Mouse (Mus musculus) left cerebral cortex, adult 2 months (tissue): ENCODE data around the gene 4933400A11Rik. TPM values are rescaled to one million over a fixed set of nuclear protein-coding genes. Genes with fewer than 3 reads are reported as not detected.

Source experiments
- DNase-seq, 2 experiments: peaks; one replicate each; pipeline ENCODE4 v3.0.0; 2021 to 2022; ENCODE audit warnings: low spot score in 2 of 2, mixed read lengths in 1 of 2; ENCODE audit errors: extremely low spot score in 1 of 2
- H3K27ac ChIP-seq: fragments of 200-600 bp; 2 replicates; pipeline ENCODE4 v1.8.1; 2022
- H3K4me3 ChIP-seq: fragments of 200-600 bp; 2 replicates; pipeline ENCODE4 v1.8.1; 2022
- CTCF ChIP-seq: fragments of 200-600 bp; IDR thresholded peaks from 2 replicates; pipeline ENCODE4 v1.8.1; 2022; ENCODE audit warnings: antibody characterized with exemption, mild to moderate bottlenecking, moderate library complexity
- intact Hi-C: fragments of 180-260 bp; cut with DNase I; formaldehyde crosslinking; loops from one replicate; pipeline ENCODE4 v1.15.1; 2025
- total RNA-seq, 2 experiments: library from RNA; stranded (reverse); gene quantifications; 2 replicates each; pipeline ENCODE4 v1.2.3; 2021

Gene 4933400A11Rik
- total RNA-seq, 2 experiments from 2014 or later: not detected

DNA sequence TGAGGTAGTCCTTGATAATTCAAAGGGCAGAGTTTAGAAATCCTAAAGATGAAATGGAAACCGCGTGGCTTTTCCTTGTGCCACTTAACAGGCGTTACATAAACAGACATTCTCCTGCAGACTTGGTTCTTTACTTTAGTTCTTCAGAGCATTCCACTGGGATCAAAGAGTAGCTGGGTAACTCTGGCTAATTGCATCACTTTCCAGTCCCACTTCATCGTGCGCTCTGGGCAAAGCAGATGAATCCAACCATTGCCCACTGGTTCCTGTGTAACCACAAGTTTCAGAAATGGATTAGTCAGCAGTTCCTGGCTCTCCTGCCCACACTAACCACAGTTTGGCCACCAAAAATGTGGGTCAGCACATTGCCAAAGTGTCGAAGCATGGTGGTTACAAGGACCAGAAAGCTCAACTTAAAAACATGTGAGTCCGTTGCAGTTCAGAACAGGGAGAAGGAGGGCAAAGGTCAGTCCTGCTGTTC is 15.4 kb upstream of the 4933400A11Rik start:
- Histone ChIP-seq H3K4me3 (no peak overlapping the region), H3K27ac (no peak overlapping the region)
- no peak for DNase-seq
- intact Hi-C loops: loop anchor here (5.0 kb wide), 3 partner anchors 87 to 463 kb away; no protein-coding TSS in a partner anchor
- no peak for TF ChIP-seq CTCF

- Histone ChIP-seq H3K4me3 (no peak overlapping the region), H3K27ac (no peak overlapping the region)
- intact Hi-C loops: no loop called here
- no peak for DNase-seq
- no peak for TF ChIP-seq CTCF
These were observed 15.0 kb upstream of the 4933400A11Rik start for GRCm38 (mm10) chrX:169794421-169794820.

GRCm38 (mm10) chrX:169792879-169793278 is 13.4 kb upstream of the 4933400A11Rik start:
- Histone ChIP-seq H3K27ac (no peak overlapping the region), H3K4me3 (no peak overlapping the region)
- intact Hi-C loops: no loop called here
- DNase-seq: no peak
- TF ChIP-seq CTCF: no peak

DNA sequence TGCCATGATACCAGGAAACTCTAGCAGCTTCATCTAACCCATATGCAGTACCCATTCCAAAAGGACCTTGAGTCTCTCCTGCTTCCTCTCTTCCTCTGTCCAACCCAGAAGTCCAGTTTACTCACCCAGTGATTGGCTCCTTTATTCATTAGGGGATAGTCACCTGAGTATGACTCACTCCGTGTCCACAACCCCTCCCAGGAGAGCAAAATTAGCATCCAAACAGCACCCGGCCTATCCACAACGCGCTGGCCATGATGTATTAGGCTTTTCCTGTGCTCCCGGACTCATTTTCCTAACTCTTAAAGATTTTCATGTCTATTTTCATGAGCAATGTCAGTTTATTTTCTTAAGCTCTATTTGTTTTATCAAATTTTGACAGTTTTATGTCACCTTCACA is 10.3 kb upstream of the 4933400A11Rik start:
- Histone ChIP-seq H3K4me3 (no peak overlapping the region), H3K27ac (no peak overlapping the region)
- TF ChIP-seq CTCF: no peak
- intact Hi-C loops: no loop called here
- DNase-seq: no peak

DNA sequence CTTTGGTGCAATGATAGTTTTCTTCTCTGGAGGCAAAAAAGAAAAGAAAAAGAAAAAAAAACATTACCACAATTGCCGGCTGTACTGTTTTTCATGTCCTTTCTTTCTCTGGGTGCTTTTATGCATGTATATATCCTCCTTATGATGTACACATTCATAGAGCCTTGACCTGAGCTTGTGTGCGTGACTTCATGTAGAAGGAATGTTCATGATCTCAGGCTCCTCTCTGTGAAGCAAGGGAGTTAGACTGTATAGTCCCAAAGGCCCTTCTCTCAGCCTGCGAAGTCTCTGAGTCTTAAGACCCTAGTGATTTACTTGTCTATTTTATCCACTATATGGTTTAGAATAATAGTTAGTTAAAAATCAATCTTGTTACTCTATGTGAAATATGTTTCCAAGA is 21.4 kb downstream of the 4933400A11Rik start:
- intact Hi-C loops: no loop called here
- Histone ChIP-seq H3K27ac (no peak overlapping the region), H3K4me3 (no peak overlapping the region)
- TF ChIP-seq CTCF: no peak
- DNase-seq: no peak

DNA sequence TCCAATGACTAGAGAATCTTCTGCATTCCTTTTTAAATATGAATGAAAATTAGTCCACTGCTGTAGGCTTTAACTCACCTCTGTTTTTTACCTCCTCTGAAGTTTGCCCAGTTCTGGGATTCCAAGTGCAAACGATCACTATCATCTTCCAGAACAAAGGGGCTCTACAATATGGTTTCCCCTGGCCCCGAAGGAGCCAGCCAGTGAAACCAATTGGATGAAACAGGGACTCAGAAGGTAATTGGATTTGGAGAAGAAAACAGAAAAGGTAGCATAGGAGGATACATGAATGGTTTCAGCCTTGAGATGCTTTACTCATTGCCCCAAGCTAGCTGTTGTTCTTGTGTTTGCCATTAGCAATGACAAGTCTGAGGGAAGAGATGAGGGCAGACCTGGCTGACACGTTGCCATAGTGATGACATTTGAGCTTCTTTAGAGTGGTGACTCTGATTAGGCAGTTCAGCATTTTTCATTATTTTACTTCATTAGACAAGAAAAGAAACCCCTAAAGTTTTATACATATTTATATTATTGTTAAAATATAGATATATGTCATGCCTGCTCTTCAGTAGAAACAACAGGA is 44.0 kb downstream of the 4933400A11Rik start:
- no peak for DNase-seq
- Histone ChIP-seq H3K27ac (no peak overlapping the region), H3K4me3 (no peak overlapping the region)
- intact Hi-C loops: no loop called here
- no peak for TF ChIP-seq CTCF

Other genes with a start within 250 kb of the 4933400A11Rik start
- 10 to 100 TPM; 19.7 to 24.5 TPM for gene Mid1, start 94.4 kb downstream of the 4933400A11Rik start, total RNA-seq
- gene Gm21887, start 230.0 kb upstream of the 4933400A11Rik start, total RNA-seq: 100 to 1,000 TPM; 190 to 207 TPM